Mouse (Mus musculus): Measurements from ENCODE around the gene Ywhag. TPM values are rescaled to one million over a fixed set of nuclear protein-coding genes. Genes with fewer than 3 reads are reported as not detected.

Ywhag gene
- polyA plus RNA-seq, 1 experiment from 2014 or later, result 208 TPM

DNA sequence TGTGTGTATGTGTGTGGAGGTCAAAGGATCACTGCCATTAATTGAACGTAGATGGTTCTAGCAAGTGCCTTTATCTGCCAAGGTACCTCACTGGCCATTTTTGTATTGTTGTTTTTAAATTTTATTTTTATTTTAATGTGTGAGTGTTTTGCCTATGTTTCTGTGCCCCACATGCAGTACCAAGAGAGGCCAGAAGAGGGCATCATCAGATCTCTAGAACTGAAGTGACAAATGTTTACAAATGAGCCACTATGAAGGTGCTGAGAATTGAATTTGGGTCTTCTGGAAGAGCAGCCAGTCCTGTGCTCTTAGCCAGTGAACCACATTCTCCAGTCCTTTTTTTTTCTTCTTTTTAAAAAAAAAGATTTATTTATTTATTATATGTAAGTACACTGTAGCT lies 34.4 kb upstream of the Ywhag start:
- no peak overlapping the region for H3K4me2 ChIP-seq (replicated peaks; ENCODE audit: low read depth, low read length)
- no peaks in the 10 kb centered on the region for H3K36me3 ChIP-seq (ENCODE audit: control insufficient read depth, insufficient read depth, low read length)
- 61% methylated on average over 1 of the region's 1 CpGs for WGBS
- H3K27me3 ChIP-seq (ENCODE audit: control insufficient read depth, insufficient read depth, low read length), result peaks cover 2% of the 10 kb centered on the region; the same call in 1 of the 2 replicates
- no peak for ATAC-seq (ENCODE audit: low FRiP score)
- H3K9ac ChIP-seq (ENCODE audit: low read depth, low read length), result no peak overlapping the region
- no peak overlapping the region for H3K4me3 ChIP-seq (ENCODE audit: low read depth, low read length)
- H3K4me1 ChIP-seq (replicated peaks; ENCODE audit: control insufficient read depth, insufficient read depth, low read length), result no peaks in the 10 kb centered on the region; the same call in 1 of the 2 replicates
- no peak overlapping the region for H3K27ac ChIP-seq (ENCODE audit: low read depth, low read length)
- H3K9me3 ChIP-seq (ENCODE audit: control insufficient read depth, low read length), result no peaks in the 10 kb centered on the region
- DNase-seq (ENCODE audit: low spot score), result peak; percentile 68

DNA sequence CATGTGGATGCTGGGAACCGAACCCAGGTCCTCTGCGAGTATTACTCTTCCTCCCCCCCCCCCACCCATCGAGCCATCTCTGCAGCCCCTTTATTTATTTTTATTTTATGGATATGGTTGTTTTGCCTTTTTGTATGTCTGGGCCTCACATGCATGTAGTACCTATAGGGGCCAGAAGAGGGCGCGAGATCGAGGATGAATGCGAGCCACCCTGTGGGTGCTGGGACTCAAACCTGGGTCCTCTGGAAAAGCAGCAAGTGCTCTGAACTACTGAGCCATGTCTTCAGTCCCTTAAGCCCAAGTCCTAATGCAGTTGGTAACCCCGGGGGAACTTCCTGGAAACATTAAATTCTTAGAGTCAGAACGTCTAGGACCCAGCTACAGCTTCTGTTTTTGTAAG lies 32.5 kb upstream of the Ywhag start:
- ATAC-seq (ENCODE audit: low FRiP score) (no peak), DNase-seq (ENCODE audit: low spot score) (peak; percentile 32)
- peaks cover 2% of the 10 kb centered on the region; the same call in 1 of the 2 replicates for H3K27me3 ChIP-seq (ENCODE audit: control insufficient read depth, insufficient read depth, low read length)
- no peak overlapping the region for H3K9ac ChIP-seq (ENCODE audit: low read depth, low read length)
- H3K36me3 ChIP-seq (ENCODE audit: control insufficient read depth, insufficient read depth, low read length), result no peaks in the 10 kb centered on the region
- H3K9me3 ChIP-seq (ENCODE audit: control insufficient read depth, low read length), result no peaks in the 10 kb centered on the region
- WGBS, result 67% methylated on average over 9 of the region's 9 CpGs
- no peaks in the 10 kb centered on the region; the same call in 1 of the 2 replicates for H3K4me1 ChIP-seq (replicated peaks; ENCODE audit: control insufficient read depth, insufficient read depth, low read length)
- H3K4me3 ChIP-seq (ENCODE audit: low read depth, low read length), result no peak overlapping the region
- no peak overlapping the region for H3K27ac ChIP-seq (ENCODE audit: low read depth, low read length)
- no peak overlapping the region for H3K4me2 ChIP-seq (replicated peaks; ENCODE audit: low read depth, low read length)

DNA sequence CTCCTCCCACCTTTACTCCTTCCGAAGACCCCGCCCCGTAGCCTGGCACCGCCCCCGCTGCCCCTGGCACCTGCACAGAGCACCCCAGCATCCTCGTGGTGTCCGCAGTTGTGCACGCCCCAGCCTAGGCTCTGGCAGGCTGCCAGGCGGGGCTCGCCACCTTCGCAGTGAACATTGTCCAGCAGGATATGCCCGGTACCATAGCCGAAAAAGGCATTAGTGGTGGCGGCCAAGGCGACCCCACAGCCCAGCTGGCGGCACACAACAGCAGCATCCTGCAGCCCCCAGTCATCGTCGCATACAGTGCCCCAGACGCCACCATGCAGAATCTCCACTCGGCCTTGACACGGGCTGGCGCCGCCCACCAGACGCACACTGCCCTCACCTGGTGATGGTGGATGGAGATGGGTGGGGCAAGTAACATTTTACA lies 31.1 kb upstream of the Ywhag start:
- WGBS, result 10% methylated on average over 24 of the region's 24 CpGs
- no peak overlapping the region for H3K4me3 ChIP-seq (ENCODE audit: low read depth, low read length)

DNA sequence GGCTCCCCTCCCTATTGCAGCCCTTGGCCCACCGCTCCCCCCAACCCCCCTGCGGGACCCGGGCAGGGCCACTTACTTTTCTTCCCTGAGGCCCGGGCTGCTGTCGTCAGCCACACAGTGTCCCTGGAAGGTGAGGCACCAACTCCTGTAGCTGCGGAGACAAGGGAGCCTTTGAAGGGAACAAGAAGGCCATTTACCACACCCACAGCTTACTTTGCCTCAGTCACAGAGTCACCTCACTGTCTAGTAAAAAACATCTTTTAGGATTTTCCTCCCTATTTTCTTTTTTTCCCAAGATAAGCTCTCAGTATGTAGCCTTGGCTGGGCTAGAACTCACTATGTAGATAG lies 28.8 kb upstream of the Ywhag start:
- Histone ChIP-seq H3K27ac (ENCODE audit: low read depth, low read length) (peak overlapping the region; percentile 94), H3K4me3 (ENCODE audit: low read depth, low read length) (peak overlapping the region; percentile 61), H3K4me2 (replicated peaks; ENCODE audit: low read depth, low read length) (peak overlapping the region; percentile 97), H3K9me3 (ENCODE audit: control insufficient read depth, low read length) (no peaks in the 10 kb centered on the region), H3K27me3 (ENCODE audit: control insufficient read depth, insufficient read depth, low read length) (peaks cover 2% of the 10 kb centered on the region; the same call in 1 of the 2 replicates), H3K9ac (ENCODE audit: low read depth, low read length) (peak overlapping the region; percentile 96), H3K4me1 (replicated peaks; ENCODE audit: control insufficient read depth, insufficient read depth, low read length) (no peaks in the 10 kb centered on the region; the same call in 1 of the 2 replicates), H3K36me3 (ENCODE audit: control insufficient read depth, insufficient read depth, low read length) (no peaks in the 10 kb centered on the region)
- no peak for DNase-seq (ENCODE audit: low spot score)
- WGBS, result 7% methylated on average over 6 of the region's 6 CpGs
- ATAC-seq (ENCODE audit: low FRiP score), result no peak

More for the DNA sequence above, 31.1 kb upstream of the Ywhag start:
- H3K9ac ChIP-seq (ENCODE audit: low read depth, low read length), result no peak overlapping the region
- H3K9me3 ChIP-seq (ENCODE audit: control insufficient read depth, low read length), result no peaks in the 10 kb centered on the region
- H3K4me1 ChIP-seq (replicated peaks; ENCODE audit: control insufficient read depth, insufficient read depth, low read length), result no peaks in the 10 kb centered on the region; the same call in 1 of the 2 replicates
- H3K27me3 ChIP-seq (ENCODE audit: control insufficient read depth, insufficient read depth, low read length), result peaks cover 2% of the 10 kb centered on the region; the same call in 1 of the 2 replicates
- ATAC-seq (ENCODE audit: low FRiP score), result no peak
- 0 out of 2 replicates have a peak overlapping the region, but pooled peaks have one; percentile 17 for H3K4me2 ChIP-seq (replicated peaks; ENCODE audit: low read depth, low read length)
- DNase-seq (ENCODE audit: low spot score), result no peak
- H3K27ac ChIP-seq (ENCODE audit: low read depth, low read length), result no peak overlapping the region
- no peaks in the 10 kb centered on the region for H3K36me3 ChIP-seq (ENCODE audit: control insufficient read depth, insufficient read depth, low read length)

DNA sequence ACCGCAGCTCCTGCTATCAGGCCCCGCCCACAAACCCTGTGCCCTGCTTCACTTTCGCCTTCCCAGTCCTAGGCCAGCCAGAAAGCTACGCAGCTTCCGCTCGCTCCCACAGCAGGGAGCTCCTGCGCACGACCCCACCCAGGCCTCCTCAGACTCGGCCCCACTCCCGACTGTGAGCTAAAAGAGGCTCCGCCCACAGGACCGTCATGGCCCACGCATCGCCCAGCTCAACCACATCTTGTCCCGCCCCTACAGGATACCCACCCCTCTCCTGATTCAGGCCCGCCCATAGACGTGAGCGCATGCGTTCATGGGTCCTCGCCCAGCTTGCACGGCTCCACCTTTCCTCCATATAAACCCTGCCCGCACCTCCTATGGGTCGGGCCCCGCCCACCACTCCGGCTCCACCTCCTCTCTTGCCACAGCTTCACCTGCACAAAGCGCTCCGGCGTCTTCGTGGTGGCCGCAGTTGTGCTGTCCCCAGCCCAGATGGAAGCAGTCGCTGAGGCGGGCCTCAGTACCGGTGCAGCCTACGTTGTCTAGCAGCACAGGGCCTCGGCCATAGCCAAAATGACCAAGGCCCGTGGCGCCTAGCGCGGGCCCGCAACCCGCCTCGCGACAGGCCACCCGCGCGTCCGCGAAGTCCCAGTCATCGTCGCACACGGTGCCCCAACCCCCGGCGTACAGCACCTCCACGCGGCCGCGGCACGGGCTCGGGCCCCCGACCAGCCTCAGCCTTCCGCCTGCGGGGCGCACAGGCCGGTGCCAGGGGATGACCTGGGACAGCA lies 28.3 kb upstream of the Ywhag start:
- peak overlapping the region; percentile 96 for H3K9ac ChIP-seq (ENCODE audit: low read depth, low read length)
- ATAC-seq (ENCODE audit: low FRiP score), result peak; percentile 97
- H3K27me3 ChIP-seq (ENCODE audit: control insufficient read depth, insufficient read depth, low read length), result peaks cover 2% of the 10 kb centered on the region; the same call in 1 of the 2 replicates

DNA sequence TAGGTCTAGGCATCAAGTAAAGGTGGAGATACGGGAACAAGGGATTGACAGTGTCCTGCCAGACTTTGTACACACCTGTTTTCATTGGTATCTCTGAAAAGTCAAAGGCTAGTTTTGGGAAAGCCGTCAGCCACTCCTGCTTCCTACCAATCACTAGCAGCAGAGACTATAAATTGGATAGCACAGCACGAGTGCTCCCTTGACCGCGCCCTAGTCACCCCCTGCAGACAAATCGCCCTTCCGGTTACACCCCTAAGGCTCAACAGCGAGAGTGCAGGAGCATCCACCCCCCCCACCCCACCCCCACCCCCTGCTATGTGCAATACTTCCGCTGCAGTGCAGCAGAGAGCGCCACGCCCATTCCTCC lies 27.7 kb upstream of the Ywhag start:
- Histone ChIP-seq H3K9ac (ENCODE audit: low read depth, low read length) (peak overlapping the region; percentile 16; the same call in 1 of the 2 replicates), H3K27ac (ENCODE audit: low read depth, low read length) (peak overlapping the region; percentile 94), H3K27me3 (ENCODE audit: control insufficient read depth, insufficient read depth, low read length) (peaks cover 2% of the 10 kb centered on the region; the same call in 1 of the 2 replicates), H3K36me3 (ENCODE audit: control insufficient read depth, insufficient read depth, low read length) (no peaks in the 10 kb centered on the region), H3K4me2 (replicated peaks; ENCODE audit: low read depth, low read length) (peak overlapping the region; percentile 97), H3K4me3 (ENCODE audit: low read depth, low read length) (peak overlapping the region; percentile 61), H3K4me1 (replicated peaks; ENCODE audit: control insufficient read depth, insufficient read depth, low read length) (no peaks in the 10 kb centered on the region; the same call in 1 of the 2 replicates), H3K9me3 (ENCODE audit: control insufficient read depth, low read length) (no peaks in the 10 kb centered on the region)
- no peak for DNase-seq (ENCODE audit: low spot score)
- no peak for ATAC-seq (ENCODE audit: low FRiP score)
- under 1% methylated on average over 11 of the region's 11 CpGs for WGBS

More for the DNA sequence above, 28.3 kb upstream of the Ywhag start:
- H3K9me3 ChIP-seq (ENCODE audit: control insufficient read depth, low read length), result no peaks in the 10 kb centered on the region
- peak overlapping the region; percentile 94 for H3K27ac ChIP-seq (ENCODE audit: low read depth, low read length)
- H3K4me1 ChIP-seq (replicated peaks; ENCODE audit: control insufficient read depth, insufficient read depth, low read length), result no peaks in the 10 kb centered on the region; the same call in 1 of the 2 replicates
- no peaks in the 10 kb centered on the region for H3K36me3 ChIP-seq (ENCODE audit: control insufficient read depth, insufficient read depth, low read length)
- under 1% methylated on average over 64 of the region's 64 CpGs for WGBS
- DNase-seq (ENCODE audit: low spot score), result peak; percentile 97
- peak overlapping the region; percentile 97 for H3K4me2 ChIP-seq (replicated peaks; ENCODE audit: low read depth, low read length)
- peak overlapping the region; percentile 61 for H3K4me3 ChIP-seq (ENCODE audit: low read depth, low read length)

DNA sequence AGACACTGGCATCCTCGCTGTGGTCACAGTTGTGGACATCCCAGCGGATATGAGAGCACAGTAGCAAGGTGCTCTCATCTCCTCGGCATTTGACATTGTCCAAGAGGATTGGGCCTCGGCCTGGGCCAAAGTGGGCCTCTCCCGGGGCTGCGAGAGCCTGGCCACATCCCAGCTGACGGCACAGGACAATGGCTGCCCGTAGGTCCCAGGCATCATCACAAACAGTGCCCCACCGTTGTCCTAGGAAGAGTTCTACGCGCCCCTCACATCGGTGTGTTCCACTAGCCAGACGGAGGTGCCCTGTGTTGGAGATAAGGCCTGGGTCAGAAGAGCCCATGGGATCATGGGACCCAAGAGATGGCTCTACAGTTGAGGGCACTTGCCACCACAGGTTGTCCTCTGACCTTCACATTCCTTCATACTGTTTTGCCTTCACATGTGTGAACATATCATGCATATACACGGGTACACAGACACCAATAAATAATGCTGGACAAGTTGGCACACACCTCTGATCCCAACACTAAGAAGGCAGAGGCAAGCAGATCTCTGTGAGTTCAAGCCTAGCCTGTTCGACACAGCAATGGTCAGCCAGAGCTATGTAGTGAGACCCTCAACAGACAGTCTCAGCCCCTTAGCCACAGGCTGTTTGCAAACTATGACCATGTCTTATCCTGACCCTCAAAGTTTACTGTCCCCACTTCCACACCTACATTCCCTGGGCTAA lies 26.7 kb upstream of the Ywhag start:
- Histone ChIP-seq H3K27ac (ENCODE audit: low read depth, low read length) (peak overlapping the region; percentile 94; the same call in 1 of the 2 replicates), H3K9me3 (ENCODE audit: control insufficient read depth, low read length) (no peaks in the 10 kb centered on the region), H3K4me2 (replicated peaks; ENCODE audit: low read depth, low read length) (no peak overlapping the region), H3K36me3 (ENCODE audit: control insufficient read depth, insufficient read depth, low read length) (no peaks in the 10 kb centered on the region), H3K27me3 (ENCODE audit: control insufficient read depth, insufficient read depth, low read length) (peaks cover 2% of the 10 kb centered on the region; the same call in 1 of the 2 replicates), H3K4me3 (ENCODE audit: low read depth, low read length) (no peak overlapping the region), H3K9ac (ENCODE audit: low read depth, low read length) (no peak overlapping the region), H3K4me1 (replicated peaks; ENCODE audit: control insufficient read depth, insufficient read depth, low read length) (no peaks in the 10 kb centered on the region; the same call in 1 of the 2 replicates)
- DNase-seq (ENCODE audit: low spot score) (no peak), ATAC-seq (ENCODE audit: low FRiP score) (no peak)
- 97% methylated on average over 15 of the region's 15 CpGs for WGBS

DNA sequence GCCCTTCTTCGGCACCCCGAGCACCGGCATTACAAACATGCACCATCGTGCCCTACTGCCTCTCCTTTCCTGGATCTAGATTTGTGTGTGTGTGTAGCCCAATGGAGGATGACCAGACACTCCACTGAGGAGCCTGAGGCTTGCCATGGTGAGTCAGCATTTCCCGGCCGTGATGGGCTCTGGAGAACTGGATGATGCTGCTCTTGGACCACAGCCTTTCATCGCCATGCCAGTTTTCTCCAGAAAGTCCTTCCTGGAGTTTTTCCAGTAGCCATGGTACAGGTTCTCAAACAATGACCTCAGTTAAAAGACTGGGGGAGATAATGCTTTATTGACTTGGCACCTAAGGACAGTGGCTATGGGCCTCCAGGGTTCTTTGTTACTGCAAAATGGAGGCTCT lies 25.5 kb upstream of the Ywhag start:
- Histone ChIP-seq H3K9me3 (ENCODE audit: control insufficient read depth, low read length) (no peaks in the 10 kb centered on the region), H3K9ac (ENCODE audit: low read depth, low read length) (no peak overlapping the region), H3K36me3 (ENCODE audit: control insufficient read depth, insufficient read depth, low read length) (no peaks in the 10 kb centered on the region), H3K4me3 (ENCODE audit: low read depth, low read length) (no peak overlapping the region), H3K4me2 (replicated peaks; ENCODE audit: low read depth, low read length) (no peak overlapping the region), H3K27ac (ENCODE audit: low read depth, low read length) (no peak overlapping the region), H3K27me3 (ENCODE audit: control insufficient read depth, insufficient read depth, low read length) (no peaks in the 10 kb centered on the region), H3K4me1 (replicated peaks; ENCODE audit: control insufficient read depth, insufficient read depth, low read length) (no peaks in the 10 kb centered on the region)
- DNase-seq (ENCODE audit: low spot score), result no peak
- ATAC-seq (ENCODE audit: low FRiP score), result no peak
- 93% methylated on average over 7 of the region's 7 CpGs for WGBS
